Mouse (Mus musculus) stomach, embryonic 15.5 days (tissue): ENCODE data around the gene Gtpbp6. TPM values are rescaled to one million over a fixed set of nuclear protein-coding genes. Genes with fewer than 3 reads are reported as not detected.
A peak's percentile ranks its signal among the peaks of the same experiment; 100 is the strongest.
"Not testable (repeated sequence)": the region's sequence is repeated elsewhere in the genome, so short reads cannot be mapped to it uniquely, and the experiment has no call there.

Experiments
- ATAC-seq: fragments of 200-750 bp; cut with Nextera tagmentation; 2 replicates; pipeline ENCODE4 v1.8.0; 2017; ENCODE audit warnings: low read depth, moderate number of reproducible peaks, moderate TSS enrichment; ENCODE audit not compliant: insufficient read depth, low FRiP score
- H3K27ac ChIP-seq: fragments of 300-500 bp; sonication (generic); 2 replicates; pipeline ENCODE4 v1.5.1; 2015; ENCODE audit warnings: mild to moderate bottlenecking, inconsistent platforms
- H3K27me3 ChIP-seq: fragments of 300-500 bp; sonication (generic); replicated peaks from 2 replicates; pipeline ENCODE4 v1.6.1; 2015; ENCODE audit warnings: inconsistent platforms
- H3K36me3 ChIP-seq: fragments of 300-500 bp; sonication (generic); 2 replicates; pipeline ENCODE4 v1.6.1; 2015; ENCODE audit warnings: inconsistent platforms
- H3K4me1 ChIP-seq: fragments of 300-500 bp; sonication (generic); 2 replicates; pipeline ENCODE4 v1.6.1; 2015; ENCODE audit warnings: inconsistent platforms
- H3K4me2 ChIP-seq: fragments of 300-500 bp; sonication (generic); 2 replicates; pipeline ENCODE4 v1.6.1; 2015; ENCODE audit warnings: mild to moderate bottlenecking, inconsistent platforms
- H3K4me3 ChIP-seq: fragments of 300-500 bp; sonication (generic); replicated peaks from 2 replicates; pipeline ENCODE4 v1.5.1; 2015; ENCODE audit warnings: inconsistent platforms
- H3K9ac ChIP-seq: fragments of 300-500 bp; sonication (generic); 2 replicates; pipeline ENCODE4 v1.6.1; 2015; ENCODE audit warnings: inconsistent platforms
- H3K9me3 ChIP-seq: fragments of 300-500 bp; sonication (generic); 2 replicates; pipeline ENCODE4 v1.6.1; 2016; ENCODE audit warnings: inconsistent platforms
- WGBS: fragments of 180-500 bp; shearing (Covaris S2); methylation state at CpG from one replicate; pipeline ENCODE4 v1.1.7; 2015; 5-methylcytosine and 5-hydroxymethylcytosine counted together
- polyA plus RNA-seq: library from polyadenylated mRNA; unstranded; fragments of >200 nt; fragmentation: Nextera tagmentation; extraction: Ambion mirVana; gene quantifications from 2 replicates; pipeline ENCODE4 v1.2.1, GENCODE M21; 2015

The Gtpbp6 gene
- polyA plus RNA-seq, 1 experiment from 2014 or later = 28.7 TPM

DNA sequence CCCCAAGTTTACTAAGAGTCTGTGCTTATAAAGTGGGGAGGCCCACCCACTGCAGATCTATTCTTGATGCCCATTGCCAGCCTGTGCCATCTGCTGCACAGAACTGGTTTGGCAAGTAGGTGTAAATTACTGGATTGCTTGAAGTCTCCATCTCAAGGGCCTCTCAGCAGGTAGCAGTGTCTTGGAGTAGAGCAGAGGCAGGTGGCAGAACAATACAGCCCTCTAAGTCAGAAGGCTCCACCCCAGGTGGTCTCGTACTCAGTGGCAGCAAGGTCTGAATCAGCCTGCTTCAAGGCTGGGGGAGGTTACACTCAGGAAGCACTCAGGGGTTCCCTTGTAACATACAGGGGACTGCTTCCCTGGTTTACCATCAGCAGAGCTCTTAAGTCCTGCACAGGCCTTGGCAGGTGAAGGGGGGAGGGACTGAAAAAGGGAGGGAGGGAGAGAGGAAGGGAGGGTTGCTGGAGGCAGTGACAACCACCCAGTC, 9.0 kb downstream of the Gtpbp6 start:
- H3K9me3 ChIP-seq = no peaks in the 10 kb centered on the region
- H3K27ac ChIP-seq = no peak overlapping the region
- peaks cover 17% of the 10 kb centered on the region for H3K4me1 ChIP-seq
- no peak for ATAC-seq
- no peak overlapping the region for H3K4me2 ChIP-seq
- H3K4me3 ChIP-seq = no peak overlapping the region
- H3K9ac ChIP-seq = no peak overlapping the region
- WGBS = 41% methylated on average over 1 of the region's 1 CpGs
- H3K36me3 ChIP-seq = peaks cover 10% of the 10 kb centered on the region
- no peaks in the 10 kb centered on the region for H3K27me3 ChIP-seq

DNA sequence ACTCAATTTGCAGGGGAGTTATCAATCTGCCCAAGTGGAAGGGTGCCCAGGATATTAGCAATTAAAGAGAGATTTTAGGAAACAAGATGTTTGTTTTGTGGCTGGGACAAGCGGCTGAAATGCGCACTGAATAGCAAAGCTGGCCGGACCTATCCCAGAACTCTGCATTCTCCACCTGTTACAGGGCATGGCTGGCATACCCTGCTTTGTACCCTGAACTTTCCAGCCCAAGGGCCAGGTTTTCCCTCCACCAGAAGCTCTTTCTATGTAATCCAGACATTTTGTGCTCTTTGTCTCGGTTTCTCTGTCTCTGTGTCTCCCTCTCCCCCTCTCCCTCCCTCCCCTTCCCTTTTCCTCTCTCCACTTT, 13.2 kb downstream of the Gtpbp6 start:
- no peaks in the 10 kb centered on the region for H3K27me3 ChIP-seq
- peak overlapping the region; percentile 17; the same call in 1 of the 2 replicates for H3K9ac ChIP-seq
- 0 out of 2 replicates have a peak, but pooled peaks have one; percentile 8 for ATAC-seq

DNA sequence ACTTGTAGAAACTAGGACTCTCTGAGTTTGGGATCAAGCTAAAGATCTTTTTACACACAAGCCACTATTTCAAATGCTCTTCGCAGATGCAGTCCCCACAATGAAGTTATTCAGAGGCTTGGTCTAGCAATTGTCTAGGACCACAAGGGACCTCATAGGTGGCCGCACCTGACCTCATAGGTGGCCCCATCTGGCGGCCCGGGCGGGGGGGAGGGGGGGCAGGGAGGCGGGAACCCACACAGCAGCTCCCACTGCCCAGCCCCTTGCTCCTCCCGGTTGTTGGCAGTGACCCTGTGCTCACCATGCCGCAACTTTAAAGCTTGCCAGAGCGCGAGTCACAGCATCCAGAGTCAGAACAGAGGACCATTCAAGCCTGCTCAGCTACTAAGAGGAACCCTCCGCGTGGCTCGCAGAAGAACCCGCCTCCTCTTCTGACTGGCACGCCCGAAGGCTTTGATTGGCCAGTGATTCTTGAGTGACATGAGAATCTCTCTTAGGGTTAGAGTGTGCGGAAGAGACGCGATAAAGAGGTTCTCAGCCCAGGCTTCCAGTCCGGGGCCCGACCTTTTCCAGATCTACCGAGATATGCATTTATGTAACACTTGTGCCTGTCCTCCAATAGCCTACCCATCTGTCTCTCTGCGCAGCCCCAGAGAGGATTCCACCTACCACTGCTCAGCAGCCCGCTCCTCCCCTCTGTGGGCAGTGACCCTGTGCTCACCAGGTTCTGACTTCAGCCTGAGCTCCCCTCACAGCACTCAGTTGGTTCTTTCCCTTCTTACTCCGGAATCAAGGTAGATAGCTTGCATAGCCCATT, 13.8 kb downstream of the Gtpbp6 start, which contains the start of gene Gm35315:
TSS of gene Gm35315 (minus strand) at position 391 of the 817 bp plus-strand sequence.
- H3K4me1 ChIP-seq = no peaks in the 10 kb centered on the region
- H3K27ac ChIP-seq = peak within 1 kb of the TSS; percentile 52
- under 1% methylated on average over 24 of the region's 25 CpGs for WGBS
- H3K36me3 ChIP-seq = no peaks in the 10 kb centered on the region
- H3K27me3 ChIP-seq = no peaks in the 10 kb centered on the region
- H3K9me3 ChIP-seq = no peaks in the 10 kb centered on the region
- H3K4me3 ChIP-seq = peak within 1 kb of the TSS; percentile 54
- peak within 1 kb of the TSS; percentile 17; the same call in 1 of the 2 replicates for H3K9ac ChIP-seq
- H3K4me2 ChIP-seq = peak within 1 kb of the TSS; percentile 80
- peak; percentile 97 for ATAC-seq

More for the DNA sequence above, 13.2 kb downstream of the Gtpbp6 start:
- no peaks in the 10 kb centered on the region for H3K9me3 ChIP-seq
- peak overlapping the region; percentile 52 for H3K27ac ChIP-seq
- peak overlapping the region; percentile 54 for H3K4me3 ChIP-seq
- peak overlapping the region; percentile 80 for H3K4me2 ChIP-seq
- H3K36me3 ChIP-seq = no peaks in the 10 kb centered on the region
- WGBS = 1% methylated on average over 4 of the region's 4 CpGs
- H3K4me1 ChIP-seq = no peaks in the 10 kb centered on the region

DNA sequence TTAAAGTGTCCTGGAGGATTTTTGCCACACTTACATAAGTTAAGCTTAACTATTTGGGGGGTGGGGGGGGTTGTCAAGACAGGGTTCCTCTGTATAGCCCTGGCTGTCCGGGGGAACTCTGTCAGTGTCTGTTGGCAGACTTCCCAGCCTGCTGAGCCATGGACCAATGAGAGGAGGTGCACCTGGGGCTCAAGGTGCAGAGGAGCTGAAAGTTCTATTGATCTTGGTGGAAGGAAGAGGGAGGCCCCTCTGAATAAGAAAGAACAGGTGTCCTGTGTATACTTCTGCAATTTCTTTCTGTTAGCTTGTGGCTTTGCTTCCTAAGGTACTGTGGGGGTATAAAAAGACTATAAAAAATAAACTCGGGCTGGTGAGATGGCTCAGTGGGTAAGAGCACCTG, 16.5 kb downstream of the Gtpbp6 start:
- no peak overlapping the region for H3K4me3 ChIP-seq
- H3K4me1 ChIP-seq = no peaks in the 10 kb centered on the region
- no peaks in the 10 kb centered on the region for H3K9me3 ChIP-seq
- 57% methylated on average over 2 of the region's 2 CpGs for WGBS
- H3K36me3 ChIP-seq = no peaks in the 10 kb centered on the region
- H3K27ac ChIP-seq = no peak overlapping the region
- H3K9ac ChIP-seq = no peak overlapping the region
- no peak overlapping the region for H3K4me2 ChIP-seq
- no peak for ATAC-seq
- H3K27me3 ChIP-seq = no peaks in the 10 kb centered on the region

DNA sequence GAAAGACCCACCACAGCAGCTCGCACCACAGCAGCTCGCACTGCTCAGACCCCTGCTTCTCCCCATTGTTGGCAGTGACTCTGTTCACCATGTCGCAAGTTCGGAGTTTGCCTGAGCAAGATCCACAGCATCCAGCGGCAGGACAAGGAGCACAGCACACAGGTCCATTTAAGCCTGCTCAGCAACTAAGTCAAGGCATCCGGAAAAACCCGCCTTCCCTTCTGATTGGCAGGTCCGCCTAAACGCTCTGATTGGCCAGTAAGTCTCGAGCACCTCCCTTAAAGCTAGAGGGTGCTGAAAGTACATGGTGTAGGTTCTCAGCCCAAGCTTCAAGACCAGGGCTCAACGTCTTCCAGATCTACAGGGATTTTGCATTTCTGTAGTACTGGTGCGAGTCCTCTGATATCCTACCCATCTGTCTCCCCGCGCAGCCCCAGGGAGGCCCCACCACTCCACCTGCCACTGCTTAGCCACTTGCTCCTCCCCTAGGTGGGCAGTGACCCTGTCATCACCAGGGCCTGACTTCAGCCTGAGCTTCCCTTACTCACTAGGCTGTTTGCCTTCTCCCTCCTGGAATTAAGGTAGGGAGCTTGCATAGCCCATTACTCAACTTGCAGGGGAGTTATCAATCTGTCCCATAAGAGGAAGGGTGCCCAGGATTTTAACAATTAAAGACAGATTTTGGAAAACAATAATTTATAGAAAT, 21.7 kb downstream of the Gtpbp6 start:
- Histone ChIP-seq H3K4me3 (no peak overlapping the region), H3K27me3 (no peaks in the 10 kb centered on the region), H3K4me1 (no peaks in the 10 kb centered on the region), H3K27ac (no peak overlapping the region), H3K4me2 (no peak overlapping the region), H3K9me3 (no peaks in the 10 kb centered on the region), H3K9ac (no peak overlapping the region), H3K36me3 (no peaks in the 10 kb centered on the region)
- ATAC-seq = no peak
- 29% methylated on average over 14 of the region's 14 CpGs for WGBS

DNA sequence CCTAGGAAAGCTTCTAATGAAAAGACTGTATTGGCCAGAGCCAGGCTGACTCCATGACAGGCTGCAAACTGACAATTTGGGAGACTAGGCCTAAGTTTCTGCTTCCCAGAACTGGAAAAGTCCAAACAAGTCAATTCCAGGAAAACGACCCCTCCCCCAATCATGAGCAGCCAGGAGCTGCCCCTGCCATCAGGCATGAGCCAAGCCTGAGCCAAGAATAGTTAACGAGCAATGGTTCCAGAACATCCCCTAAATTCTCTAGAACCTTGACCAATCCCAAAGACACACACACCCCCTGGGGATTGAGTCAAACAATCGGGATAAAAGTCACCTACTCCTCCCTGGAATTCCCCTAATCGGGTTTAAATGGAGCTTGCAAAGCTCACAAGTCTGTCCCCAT, 25.0 kb downstream of the Gtpbp6 start:
- H3K9ac ChIP-seq = no peak overlapping the region
- WGBS = 79% methylated on average over 4 of the region's 4 CpGs
- H3K36me3 ChIP-seq = no peaks in the 10 kb centered on the region
- H3K4me3 ChIP-seq = no peak overlapping the region
- no peak for ATAC-seq
- H3K4me2 ChIP-seq = no peak overlapping the region
- no peaks in the 10 kb centered on the region for H3K4me1 ChIP-seq
- 0 out of 2 replicates have a peak, but pooled peaks cover 8% of the 10 kb centered on the region for H3K9me3 ChIP-seq
- H3K27ac ChIP-seq = no peak overlapping the region
- H3K27me3 ChIP-seq = no peaks in the 10 kb centered on the region

DNA sequence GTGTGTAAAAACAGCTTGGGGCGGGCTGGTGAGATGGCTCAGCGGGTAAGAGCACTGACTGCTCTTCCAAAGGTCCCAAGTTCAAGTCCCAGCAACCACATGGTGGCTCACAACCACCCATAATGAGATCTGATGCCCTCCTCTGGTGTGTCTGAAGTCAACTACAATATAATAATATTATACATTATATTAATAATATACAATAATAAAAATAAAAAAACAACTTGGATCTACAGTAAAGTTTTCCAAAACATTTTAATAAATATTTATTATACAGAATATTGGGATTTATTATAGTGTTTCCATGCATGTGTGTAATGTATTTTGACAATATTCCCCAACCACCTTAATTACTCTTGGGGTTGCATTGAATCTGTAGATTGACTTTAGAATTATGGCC, 35.6 kb downstream of the Gtpbp6 start, which contains the start of gene Gm17655:
TSS of gene Gm17655 (minus strand) at position 101 of the 400 bp plus-strand sequence.
- ATAC-seq, H3K4me1 ChIP-seq, H3K4me3 ChIP-seq, H3K36me3 ChIP-seq, H3K9ac ChIP-seq, H3K27me3 ChIP-seq, H3K4me2 ChIP-seq, H3K27ac ChIP-seq, H3K9me3 ChIP-seq: not testable (repeated sequence)
- WGBS = 91% methylated on average over 2 of the region's 2 CpGs

DNA sequence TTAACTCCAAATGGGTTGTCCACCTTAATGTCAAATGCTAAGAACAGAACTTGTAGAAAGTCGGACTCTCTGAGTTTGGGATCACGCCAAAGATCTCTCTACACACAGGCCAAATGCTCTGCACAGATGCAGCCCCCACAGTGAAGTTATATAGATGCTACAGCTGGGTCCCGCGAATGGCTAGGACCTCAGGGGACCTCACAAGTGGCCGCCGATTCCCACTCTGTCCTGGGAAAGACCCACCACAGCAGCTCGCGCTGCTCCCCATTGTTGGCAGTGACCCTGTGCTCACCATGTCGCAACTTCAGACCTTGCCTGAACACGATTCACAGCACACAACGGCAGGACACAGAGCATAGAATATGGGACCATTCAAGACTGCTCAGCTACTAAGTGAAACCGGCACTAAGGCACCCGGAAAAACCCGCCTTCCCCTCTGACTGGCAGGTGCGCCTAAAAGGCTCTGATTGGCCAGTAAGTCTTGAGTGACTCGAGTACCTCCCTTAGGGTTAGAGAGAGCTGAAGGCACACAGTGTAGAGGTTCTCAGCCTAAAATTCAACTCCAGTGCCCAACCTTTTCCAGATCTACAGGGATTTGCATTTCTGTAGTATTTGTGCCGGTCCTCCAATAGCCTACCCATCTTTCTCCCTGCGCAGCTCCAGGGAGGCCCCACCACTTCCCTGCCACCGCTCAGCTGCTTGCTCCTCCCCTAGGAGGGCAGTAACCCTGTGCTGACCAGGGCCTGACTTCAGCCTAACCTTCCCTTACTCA, 50.2 kb downstream of the Gtpbp6 start:
- Histone ChIP-seq H3K27me3 (no peaks in the 10 kb centered on the region), H3K27ac (peak overlapping the region; percentile 77), H3K4me2 (peak overlapping the region; percentile 54), H3K36me3 (no peaks in the 10 kb centered on the region), H3K4me3 (peak overlapping the region; percentile 63), H3K4me1 (no peaks in the 10 kb centered on the region), H3K9ac (peak overlapping the region; percentile 41; the same call in 1 of the 2 replicates), H3K9me3 (no peaks in the 10 kb centered on the region)
- peak; percentile 99 for ATAC-seq
- WGBS = under 1% methylated on average over 19 of the region's 19 CpGs

Other genes with a start within 250 kb of the Gtpbp6 start
- gene Gm15446, start 184.8 kb downstream of the Gtpbp6 start, polyA plus RNA-seq = 0.54 and 0.61 TPM in 2 replicates
- gene Zfp932, start 111.7 kb downstream of the Gtpbp6 start, polyA plus RNA-seq = 22.7 and 23.3 TPM in 2 replicates
- 2.8 and 4.6 TPM in 2 replicates for gene Gm17655, start 35.7 kb downstream of the Gtpbp6 start, polyA plus RNA-seq
- 1.6 and 1.8 TPM in 2 replicates for gene Gm35315, start 13.8 kb downstream of the Gtpbp6 start, polyA plus RNA-seq
- gene Plcxd1, start 8.2 kb downstream of the Gtpbp6 start, polyA plus RNA-seq = 1.1 TPM in 2 replicates
- gene Zfp605, start 1.9 kb upstream of the Gtpbp6 start, polyA plus RNA-seq = 5.4 TPM in 2 replicates
- 32.6 and 34.3 TPM in 2 replicates for gene Chfr, start 27.6 kb upstream of the Gtpbp6 start, polyA plus RNA-seq
- 18.9 and 19.3 TPM in 2 replicates for gene Golga3, start 68.5 kb upstream of the Gtpbp6 start, polyA plus RNA-seq
- gene Ankle2, start 122.8 kb upstream of the Gtpbp6 start, polyA plus RNA-seq = 23.8 and 24.8 TPM in 2 replicates
- gene Pgam5, start 161.7 kb upstream of the Gtpbp6 start, polyA plus RNA-seq = 50.2 and 55.4 TPM in 2 replicates
- gene Pxmp2, start 178.0 kb upstream of the Gtpbp6 start, polyA plus RNA-seq = 10.5 and 11.1 TPM in 2 replicates
- 24.0 and 28.8 TPM in 2 replicates for gene Pole, start 178.1 kb upstream of the Gtpbp6 start, polyA plus RNA-seq
- 0.70 and 0.73 TPM in 2 replicates for gene P2rx2, start 235.0 kb upstream of the Gtpbp6 start, polyA plus RNA-seq
- not detected in 2 replicates for gene Lrcol1, start 236.5 kb upstream of the Gtpbp6 start, polyA plus RNA-seq